Mouse (Mus musculus): Measurements from ENCODE around the gene Hand1.

- TF ChIP-seq POLR2A (IDR thresholded peaks at IDR 0.05; ENCODE audit: low read depth, low read length): no peak
- no peak for TF ChIP-seq CTCF (conservative IDR thresholded peaks at IDR 0.05; ENCODE audit: insufficient read depth, insufficient read length, low read depth, low read length)
Measured at GRCm38 (mm10) chr11:57827915-57828545, 4.6 kb downstream of the Hand1 start.

All from kidney, adult 2 months (tissue).